Mouse (Mus musculus) bone marrow macrophage, adult 2 months (primary cell): Measurements from ENCODE around the gene Fnbp1.

Source experiments
- CTCF ChIP-seq: IDR thresholded peaks from 2 replicates; pipeline ENCODE4 v1.5.1; 2012; ENCODE audit warnings: low read depth, mild to moderate bottlenecking, low read length, moderate library complexity
- POLR2A ChIP-seq: IDR thresholded peaks from 2 replicates; pipeline ENCODE4 v1.6.1; 2012; ENCODE audit warnings: mild to moderate bottlenecking, low read depth, low read length, borderline replicate concordance

DNA sequence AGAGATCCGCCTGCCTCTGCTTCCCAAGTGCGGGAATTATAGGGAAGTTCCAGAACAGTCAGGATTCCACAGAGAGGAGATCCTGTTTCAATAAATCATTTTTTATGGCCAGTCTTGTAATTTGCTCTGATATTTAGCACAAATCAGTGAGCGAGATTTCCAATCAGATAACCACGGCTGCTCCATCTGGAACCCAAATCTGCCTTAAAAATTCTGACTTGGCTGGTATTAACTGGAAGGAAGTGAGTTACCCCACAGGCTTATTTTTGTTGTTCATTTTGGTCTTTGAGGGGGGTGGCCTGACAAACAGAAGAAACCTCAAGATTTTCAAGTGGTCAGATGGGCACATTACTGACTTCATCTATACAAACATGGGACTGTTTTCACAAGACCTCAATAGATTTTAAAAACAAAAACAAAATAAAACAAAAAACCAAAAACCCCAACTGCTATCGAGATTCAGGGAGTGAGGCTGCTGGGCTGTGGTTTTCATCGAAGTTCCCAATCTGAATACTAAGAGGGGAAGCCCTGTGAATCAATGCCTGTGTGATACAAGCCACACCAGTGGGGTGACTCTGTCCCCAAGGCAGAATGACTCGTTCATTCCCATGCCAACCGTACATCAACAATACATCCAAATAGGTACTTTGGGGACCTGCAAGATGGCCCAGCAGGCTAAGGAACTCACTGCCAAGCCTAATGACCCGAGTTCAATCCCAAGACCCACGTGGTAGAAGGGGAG is 23.0 kb downstream of the Fnbp1 start:
- TF ChIP-seq CTCF = no peak
- TF ChIP-seq POLR2A = no peak
